Comparison of ENCODE assay signal across 8 mouse cellular contexts in the genomic region with DNA sequence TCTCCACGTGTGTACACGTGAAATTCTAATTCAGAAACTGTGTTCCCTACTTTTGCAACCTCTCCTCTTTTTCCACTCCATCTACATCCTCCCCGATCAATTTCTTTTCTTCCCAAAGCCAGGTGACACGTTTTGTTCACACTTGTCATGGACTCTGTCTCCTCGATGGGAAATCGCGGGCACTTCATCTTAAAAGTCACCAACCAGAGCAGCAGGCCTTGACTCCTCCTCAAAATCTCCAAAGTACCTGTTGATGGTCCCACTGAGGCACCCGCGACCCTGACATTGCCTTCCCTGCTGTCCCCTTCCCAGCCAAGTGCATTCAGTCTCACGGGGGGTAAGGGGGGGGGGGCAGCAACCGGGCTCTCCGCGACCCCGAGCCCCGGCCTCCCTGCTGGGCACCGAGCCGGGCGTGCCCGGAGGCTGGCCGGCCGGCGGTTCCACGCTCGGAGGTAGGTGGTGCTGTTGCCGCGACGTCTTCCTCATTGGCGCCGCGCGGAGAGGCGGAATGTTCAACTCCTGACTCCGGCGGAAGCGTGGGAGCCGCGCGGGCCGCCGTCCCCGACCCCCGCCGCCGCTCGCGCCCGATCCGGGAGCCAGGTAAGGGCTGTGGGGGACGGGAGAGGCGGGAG. TPM values are rescaled to one million over a fixed set of nuclear protein-coding genes. Genes with fewer than 3 reads are reported as not detected.
DNase-seq lines count a peak whose midpoint lies in the region; ATAC-seq and TF ChIP-seq lines count a peak whose summit lies in the region.

A gene (plus strand): TSS at position 382 of the 632 bp plus-strand sequence.

- H3K27ac ChIP-seq in cerebellum, adult 2 months (ENCODE audit: insufficient read depth, low read length): no peak within 1 kb of the TSS
- H3K27ac ChIP-seq in hindbrain, embryonic 11.5 days (ENCODE audit: low read depth, low read length): no peak within 1 kb of the TSS

- no peak for TF ChIP-seq CTCF in cerebellum, adult 2 months (IDR thresholded peaks at IDR 0.05; ENCODE audit: borderline replicate concordance, insufficient read depth, low read depth, low read length)

- H3K9me3 ChIP-seq in hindbrain, embryonic 11.5 days (ENCODE audit: control insufficient read depth, low read length): no peaks in the 10 kb centered on the region

- peak; percentile 89 for DNase-seq in NIH3T3 (ENCODE audit: low read depth)
- DNase-seq in cerebellum, adult 2 months: peak; percentile 55 to 68
- peak; percentile 82 for DNase-seq in hindbrain, embryonic 11.5 days (ENCODE audit: low spot score)
- DNase-seq in layer of hippocampus, postnatal 14 days (ENCODE audit: low spot score in 2 of 2): peak; percentile 35 to 41
- DNase-seq in lung, postnatal 25 days (ENCODE audit: low spot score): peak; percentile 79
- DNase-seq in retina, postnatal 7 days (ENCODE audit: low read depth, low spot score): peak; percentile 33
- DNase-seq in yolk sac, embryonic 10.5 days (ENCODE audit: low spot score): peak; percentile 67

- no peaks in the 10 kb centered on the region for H3K36me3 ChIP-seq in hindbrain, embryonic 11.5 days (ENCODE audit: control insufficient read depth, insufficient read depth, low read length)

- H3K27me3 ChIP-seq in cerebellum, adult 2 months (ENCODE audit: control insufficient read depth, insufficient read depth, low read length): no peaks in the 10 kb centered on the region; the same call in 1 of the 2 replicates
- no peaks in the 10 kb centered on the region for H3K27me3 ChIP-seq in hindbrain, embryonic 11.5 days (ENCODE audit: control insufficient read depth, insufficient read depth, low read length)

- WGBS in cerebellum, adult 2 months: 3% methylated on average over 50 of the region's 50 CpGs
- WGBS in hindbrain, embryonic 11.5 days: 3% methylated on average over 32 of the region's 50 CpGs

- peak within 1 kb of the TSS; percentile 83 for H3K9ac ChIP-seq in hindbrain, embryonic 11.5 days (ENCODE audit: low read depth, low read length)

- no peaks in the 10 kb centered on the region for H3K4me1 ChIP-seq in cerebellum, adult 2 months (ENCODE audit: control insufficient read depth, insufficient read depth, low read length)
- no peaks in the 10 kb centered on the region for H3K4me1 ChIP-seq in hindbrain, embryonic 11.5 days (replicated peaks; ENCODE audit: control insufficient read depth, insufficient read depth, low read length)

- TF ChIP-seq POLR2A in cerebellum, adult 2 months (IDR thresholded peaks at IDR 0.05; ENCODE audit: borderline replicate concordance, insufficient read depth, low read length): no peak

- peak within 1 kb of the TSS; percentile 62 for H3K4me3 ChIP-seq in cerebellum, adult 2 months (replicated peaks; ENCODE audit: insufficient read depth, low read depth, low read length)
- H3K4me3 ChIP-seq in hindbrain, embryonic 11.5 days (ENCODE audit: low read depth, low read length): peak within 1 kb of the TSS; percentile 83

- H3K4me2 ChIP-seq in hindbrain, embryonic 11.5 days (replicated peaks; ENCODE audit: low read depth, low read length): peak within 1 kb of the TSS; percentile 88

- peak; percentile 89 for ATAC-seq in frontal cortex, adult (ENCODE audit: low TSS enrichment)
- ATAC-seq in hindbrain, embryonic 11.5 days (ENCODE audit: low FRiP score): peak; percentile 80

RNA-seq across cellular contexts. Expression of the gene that starts here (rescaled TPM):
- polyA plus RNA-seq in cerebellum, adult 2 months (2012; rRNA removed): 6.0 and 6.9 TPM in 2 replicates
- polyA plus RNA-seq in hindbrain, embryonic 11.5 days (2014; fragmentation: Nextera tagmentation; extraction: Ambion mirVana): 9.1 and 11.0 TPM in 2 replicates
- 10 to 100 TPM; 16.7 to 18.2 TPM for total RNA-seq in layer of hippocampus, postnatal 14 days (2021)

Comparison
In these comparisons a context has a peak if more than half of its experiments do, and no peak if none do; other contexts are left out.
1. DNase-seq: peak in every context shown above with its lines; median percentile 89 in NIH3T3; 82 in hindbrain, embryonic 11.5 days; 79 in lung, postnatal 25 days; 67 in yolk sac, embryonic 10.5 days; 62 in cerebellum, adult 2 months; 38 in layer of hippocampus, postnatal 14 days; 33 in retina, postnatal 7 days.